Mouse (Mus musculus) gastrocnemius, postnatal 10 days (tissue): ENCODE data around the gene Spem2. TPM values are rescaled to one million over a fixed set of nuclear protein-coding genes. Genes with fewer than 3 reads are reported as not detected.

ENCODE experiments used
- DNase-seq: peaks from one replicate; pipeline ENCODE4 v3.0.0; 2021; ENCODE audit warnings: mixed read lengths
- total RNA-seq, 2 experiments: library from RNA; stranded (reverse); gene quantifications; 2 replicates each; pipeline ENCODE4 v1.2.3; 2021

Spem2 gene
- total RNA-seq, 2 experiments from 2014 or later, result not detected

GRCm38 (mm10) chr11:69835326-69835965, 17.2 kb upstream of the Spem2 start:
- DNase-seq, result no peak

DNA sequence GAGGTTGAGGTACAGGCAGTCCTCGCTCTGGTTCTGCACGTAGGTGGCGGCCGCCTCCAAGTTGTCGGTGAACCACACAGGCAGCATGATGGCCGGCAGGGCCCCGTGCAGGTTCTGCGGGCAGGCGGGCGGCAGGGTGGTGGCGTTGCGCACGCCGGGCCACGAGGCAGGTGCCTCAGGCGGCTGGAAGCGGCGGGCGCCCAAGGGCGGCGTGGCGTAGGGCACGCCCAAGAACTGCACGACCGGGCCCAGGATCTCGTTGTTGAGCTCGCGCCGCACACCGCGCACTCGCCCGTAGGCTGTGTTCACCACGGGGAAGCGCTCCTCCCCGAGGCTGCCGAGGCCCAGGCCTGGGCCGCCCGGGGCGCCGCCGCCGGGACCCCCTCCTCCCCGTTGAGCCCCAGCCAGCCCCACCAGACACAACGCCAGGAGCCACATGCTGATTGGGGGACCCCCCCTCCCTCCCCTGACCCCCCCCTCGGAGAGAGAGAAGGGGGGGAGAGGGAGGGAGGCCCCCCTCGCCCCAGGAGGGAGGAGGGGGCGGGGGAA, 15.8 kb upstream of the Spem2 start:
- peak; percentile 36 for DNase-seq

- DNase-seq, result no peak
These were observed 15.3 kb upstream of the Spem2 start for GRCm38 (mm10) chr11:69833554-69833953.

- no peak for DNase-seq
These were observed 10.6 kb upstream of the Spem2 start for GRCm38 (mm10) chr11:69828832-69829231.

GRCm38 (mm10) chr11:69823456-69823855, 5.2 kb upstream of the Spem2 start:
- no peak for DNase-seq

DNA sequence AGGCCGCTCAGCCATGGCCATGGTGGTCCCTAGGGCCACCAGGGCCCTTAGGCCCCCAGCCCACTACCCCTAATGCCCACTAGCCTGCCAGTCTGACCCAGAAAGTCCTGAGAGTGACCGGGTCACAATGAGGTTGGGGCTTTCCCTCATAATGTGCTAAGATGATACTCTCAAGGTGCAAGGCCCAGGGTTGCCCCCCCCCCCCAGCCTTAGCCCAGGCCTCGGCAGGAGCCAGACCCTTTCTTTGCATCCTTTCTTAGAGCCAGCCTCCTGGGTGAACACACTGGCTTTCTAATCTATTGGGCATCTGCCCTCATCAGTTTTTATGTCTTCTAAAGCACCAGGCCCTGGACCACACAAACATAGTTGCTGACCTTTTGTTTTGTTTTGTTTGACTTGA, 3.8 kb upstream of the Spem2 start, which contains the start of gene Spem1:
Gene Spem1, minus strand, starts transcription at position 101 of the 400 bp plus-strand sequence.
- DNase-seq, result no peak

- DNase-seq, result no peak
These were observed 606 bp upstream of the Spem2 start for GRCm38 (mm10) chr11:69818871-69819270.

DNA sequence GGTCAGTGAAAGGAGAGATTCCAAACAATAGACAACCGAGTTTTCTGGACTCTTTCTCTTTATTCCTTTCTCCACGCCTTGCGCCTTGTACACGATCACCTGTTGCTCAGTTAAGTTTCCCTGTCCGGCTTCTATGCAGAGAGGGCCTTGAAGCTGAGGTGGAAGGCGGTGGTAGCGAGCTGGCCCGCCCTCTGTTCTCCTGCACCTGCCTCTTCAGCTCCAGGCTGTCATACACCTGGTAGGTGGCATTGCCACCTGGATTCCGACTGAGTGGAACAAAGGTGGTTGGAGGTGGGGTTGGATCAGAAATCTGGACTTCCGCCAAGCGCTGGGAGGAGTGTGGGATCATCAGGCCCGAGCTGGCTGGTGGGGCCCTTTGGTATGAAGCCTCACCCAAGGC, 1.7 kb downstream of the Spem2 start:
- no peak for DNase-seq

DNA sequence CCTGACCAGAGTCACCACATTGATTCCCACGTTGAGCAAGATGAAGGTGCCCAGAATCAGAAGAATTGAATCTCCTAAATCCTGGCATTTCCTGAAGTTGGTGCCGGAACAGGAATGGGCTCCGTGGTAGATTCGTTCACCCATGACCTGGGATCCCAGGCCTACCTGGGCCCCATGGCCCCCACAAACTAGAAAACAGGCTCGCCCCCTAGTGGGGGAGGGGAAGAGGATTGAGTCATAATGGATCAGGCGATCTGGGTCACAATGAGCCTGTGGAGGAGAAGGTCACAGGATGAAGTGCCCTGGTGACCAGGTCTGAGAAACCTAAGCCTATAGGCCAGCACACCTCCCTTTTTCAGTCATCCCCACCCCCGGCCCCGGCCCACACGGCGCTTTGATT, 3.1 kb downstream of the Spem2 start, which contains the start of gene Gm39566:
Gene Gm39566, minus strand, starts transcription at position 144 of the 400 bp plus-strand sequence.
- DNase-seq, result no peak

- no peak for DNase-seq
These were observed 8.0 kb downstream of the Spem2 start for GRCm38 (mm10) chr11:69810280-69810679.

GRCm38 (mm10) chr11:69807641-69808040, 10.6 kb downstream of the Spem2 start:
- no peak for DNase-seq

DNA sequence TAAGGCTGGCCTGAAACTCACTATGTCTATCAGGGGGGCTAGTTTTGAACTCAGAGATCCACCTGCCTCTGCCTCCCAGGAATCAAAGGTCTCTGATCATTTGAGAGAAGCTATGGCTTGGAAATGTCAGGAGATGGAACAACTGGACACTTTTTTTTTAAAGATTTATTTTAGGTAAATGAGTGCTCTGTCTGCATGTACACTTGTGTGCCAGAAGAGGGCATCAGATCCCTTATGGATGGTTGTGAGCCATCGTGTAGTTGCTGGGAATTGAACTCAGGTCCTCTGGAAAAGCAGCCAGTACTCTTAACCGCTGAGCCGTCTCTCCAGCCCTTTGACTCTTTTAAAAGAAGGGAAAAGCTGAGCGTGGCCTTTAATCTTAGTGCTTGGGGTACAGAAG, 11.9 kb downstream of the Spem2 start:
- DNase-seq, result no peak

DNA sequence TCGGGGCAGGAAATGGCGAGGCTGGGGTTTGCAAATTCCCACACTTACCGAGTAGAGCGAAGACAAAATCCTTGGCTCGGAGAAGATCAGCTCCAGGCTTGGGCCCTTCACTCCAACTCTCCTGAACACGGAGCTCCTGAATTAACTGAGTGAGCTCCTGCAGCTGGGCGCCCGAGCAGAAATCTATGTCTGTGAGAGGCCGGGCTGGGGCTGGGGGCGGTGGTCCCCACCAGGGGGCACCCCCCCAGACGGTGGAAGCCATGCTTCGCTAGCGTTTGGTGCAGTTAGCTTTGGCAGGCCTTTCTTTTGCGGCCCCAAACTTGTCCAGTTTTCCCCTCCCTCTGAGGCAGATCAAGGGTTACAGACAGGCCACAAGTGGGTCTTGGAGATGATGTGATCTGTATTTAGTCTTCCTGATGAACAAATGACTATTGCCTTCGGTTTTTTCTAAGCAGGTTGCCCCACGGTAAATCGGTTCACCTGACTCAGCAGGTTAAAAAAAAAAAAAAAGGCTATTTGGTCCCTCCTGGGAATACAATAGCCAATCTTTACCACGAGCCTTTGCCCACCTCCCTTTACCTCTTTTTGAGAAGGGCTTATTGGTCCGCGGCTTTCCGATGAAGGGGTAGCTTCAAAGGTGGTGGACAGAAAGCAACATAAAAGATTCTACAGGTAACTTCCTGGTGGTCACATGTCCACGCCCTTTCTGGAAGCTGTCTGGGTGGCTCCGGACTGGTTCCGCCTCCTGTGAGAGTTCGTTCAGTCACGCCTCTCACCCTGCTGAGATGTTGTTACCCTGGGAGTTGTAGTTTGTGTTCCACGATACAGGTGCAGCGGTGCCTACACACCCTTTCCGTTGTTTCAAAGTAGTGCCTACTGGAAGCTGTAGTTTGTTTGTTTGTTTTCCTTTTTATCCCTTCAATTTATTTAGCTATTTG, 13.0 kb downstream of the Spem2 start, which contains the start of gene Tmem102:
Gene Tmem102, minus strand, starts transcription at position 653 of the 938 bp plus-strand sequence.
- no peak for DNase-seq

- peak; percentile 45 for DNase-seq
These were observed 13.7 kb downstream of the Spem2 start for GRCm38 (mm10) chr11:69804652-69804940.

GRCm38 (mm10) chr11:69803786-69804651, 14.2 kb downstream of the Spem2 start:
- peak; percentile 76 for DNase-seq

- no peak for DNase-seq
These were observed 14.9 kb downstream of the Spem2 start for GRCm38 (mm10) chr11:69803328-69803727.

- DNase-seq, result peak; percentile 88
These were observed 15.6 kb downstream of the Spem2 start for GRCm38 (mm10) chr11:69802648-69803105.

DNA sequence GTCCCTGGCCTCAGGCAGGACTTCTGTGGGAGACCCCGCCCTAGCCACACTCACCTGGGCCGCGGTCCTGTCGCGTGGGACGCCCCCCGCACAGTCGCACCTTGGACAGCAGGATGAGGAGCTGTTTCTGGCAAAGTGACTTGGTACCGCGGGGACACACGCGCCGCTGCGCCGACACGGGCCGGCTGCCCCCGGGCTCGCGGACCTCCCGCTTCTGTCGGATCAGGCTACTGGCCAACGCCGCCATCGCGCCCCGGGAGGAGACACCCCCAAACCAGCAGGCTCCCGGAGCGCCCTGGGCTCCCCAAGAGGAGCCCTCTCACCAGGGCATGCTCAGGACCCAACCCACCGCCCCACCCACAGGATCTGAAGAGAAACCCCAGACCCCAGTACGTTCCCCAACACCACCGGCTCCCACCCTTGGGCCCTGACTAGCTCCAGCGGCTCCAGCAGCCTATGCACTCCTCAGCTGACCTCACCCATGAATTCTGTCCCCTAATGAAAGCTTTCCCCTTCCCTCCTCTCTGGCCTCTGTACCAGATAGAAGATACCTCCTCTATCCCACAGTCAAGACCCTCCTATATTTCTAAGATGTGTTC, 16.8 kb downstream of the Spem2 start, which contains the start of gene Fgf11:
Gene Fgf11, minus strand, starts transcription at position 479 of the 599 bp plus-strand sequence.
- DNase-seq, result peak; percentile 33

DNA sequence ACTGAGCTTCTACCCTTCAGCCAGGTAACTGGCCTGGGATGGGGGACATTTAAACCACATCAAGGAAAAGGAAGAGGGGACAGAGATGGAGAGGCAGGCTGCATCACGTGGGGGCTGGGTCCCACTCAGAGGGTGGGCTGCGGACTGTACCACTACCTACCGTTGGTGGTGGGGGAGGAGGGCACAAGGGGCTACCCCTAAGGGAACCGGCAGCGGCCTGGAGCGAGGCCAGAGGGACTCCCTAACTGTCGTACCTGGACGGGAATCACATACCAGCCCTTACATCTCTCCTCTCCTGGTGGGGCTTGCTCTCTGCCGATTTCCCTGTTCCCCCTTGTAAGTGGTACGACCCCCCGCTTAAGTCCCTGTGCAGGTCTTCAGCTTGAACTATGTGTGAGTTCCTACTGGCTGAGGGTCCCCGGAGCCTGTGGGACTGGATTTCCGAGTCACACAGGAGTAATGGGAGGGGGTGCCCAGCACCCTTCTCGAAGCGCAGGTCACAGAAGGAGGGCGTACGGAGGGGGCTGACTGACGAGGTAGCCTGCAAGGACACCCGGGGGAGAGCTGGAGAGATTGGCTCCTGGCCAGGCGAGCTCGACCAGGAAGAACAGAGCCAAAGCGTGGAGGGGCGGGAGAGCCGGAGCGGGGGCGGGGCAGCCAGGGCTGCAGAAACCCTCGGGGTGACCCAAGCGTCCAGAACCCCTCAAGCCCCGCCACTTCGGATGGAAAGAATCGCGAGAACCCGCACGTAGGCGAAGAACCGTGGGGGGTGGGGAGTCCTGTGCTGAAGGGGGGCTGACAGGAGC, 17.7 kb downstream of the Spem2 start:
- DNase-seq, result peak; percentile 79

GRCm38 (mm10) chr11:69800138-69800391, 18.2 kb downstream of the Spem2 start:
- peak; percentile 79 for DNase-seq
